Mouse (Mus musculus): ENCODE measurements around the gene Znfx1. TPM values are rescaled to one million over a fixed set of nuclear protein-coding genes. Genes with fewer than 3 reads are reported as not detected.

Gene Znfx1
- polyA plus RNA-seq, 1 experiment from 2014 or later, result 4.3 TPM

- Histone ChIP-seq H3K9ac (ENCODE audit: low read length) (peak overlapping the region; percentile 57), H3K27me3 (ENCODE audit: control insufficient read depth, insufficient read depth, low read length) (no peaks in the 10 kb centered on the region), H3K36me3 (ENCODE audit: control insufficient read depth, insufficient read depth, low read length) (no peaks in the 10 kb centered on the region; the same call in 1 of the 2 replicates), H3K9me3 (ENCODE audit: control insufficient read depth, low read length) (no peaks in the 10 kb centered on the region), H3K4me3 (ENCODE audit: low read depth, low read length) (peak overlapping the region; percentile 43), H3K4me2 (replicated peaks; ENCODE audit: low read depth) (peak overlapping the region; percentile 62), H3K4me1 (replicated peaks; ENCODE audit: control insufficient read depth, insufficient read depth) (no peaks in the 10 kb centered on the region), H3K27ac (replicated peaks) (no peak overlapping the region)
- no peak for DNase-seq (ENCODE audit: low spot score)
- 15% methylated on average over 12 of the region's 12 CpGs for WGBS
- TF ChIP-seq CTCF (IDR thresholded peaks at IDR 0.05; ENCODE audit: low read depth) (no peak), EP300 (optimal IDR thresholded peaks at IDR 0.05) (no peak)
- ATAC-seq (ENCODE audit: low FRiP score, low TSS enrichment), result no peak
Measured at GRCm38 (mm10) chr2:167071266-167071640, 8.4 kb upstream of the Znfx1 start.

- H3K9ac ChIP-seq (ENCODE audit: low read length), result no peak overlapping the region
- H3K36me3 ChIP-seq (ENCODE audit: control insufficient read depth, insufficient read depth, low read length), result no peaks in the 10 kb centered on the region; the same call in 1 of the 2 replicates
- H3K4me3 ChIP-seq (ENCODE audit: low read depth, low read length), result no peak overlapping the region
- H3K27ac ChIP-seq (replicated peaks), result no peak overlapping the region
- H3K4me1 ChIP-seq (replicated peaks; ENCODE audit: control insufficient read depth, insufficient read depth), result no peaks in the 10 kb centered on the region
- TF ChIP-seq EP300 (optimal IDR thresholded peaks at IDR 0.05) (no peak), CTCF (IDR thresholded peaks at IDR 0.05; ENCODE audit: low read depth) (no peak)
- ATAC-seq (ENCODE audit: low FRiP score, low TSS enrichment) (no peak), DNase-seq (ENCODE audit: low spot score) (no peak)
- WGBS, result 45% methylated on average over 6 of the region's 6 CpGs
- no peak overlapping the region for H3K4me2 ChIP-seq (replicated peaks; ENCODE audit: low read depth)
- no peaks in the 10 kb centered on the region for H3K27me3 ChIP-seq (ENCODE audit: control insufficient read depth, insufficient read depth, low read length)
- H3K9me3 ChIP-seq (ENCODE audit: control insufficient read depth, low read length), result no peaks in the 10 kb centered on the region
Measured at GRCm38 (mm10) chr2:167070341-167070740, 7.5 kb upstream of the Znfx1 start.

- Histone ChIP-seq H3K4me2 (replicated peaks; ENCODE audit: low read depth) (no peak overlapping the region), H3K9me3 (ENCODE audit: control insufficient read depth, low read length) (no peaks in the 10 kb centered on the region), H3K36me3 (ENCODE audit: control insufficient read depth, insufficient read depth, low read length) (no peaks in the 10 kb centered on the region; the same call in 1 of the 2 replicates), H3K4me1 (replicated peaks; ENCODE audit: control insufficient read depth, insufficient read depth) (no peaks in the 10 kb centered on the region; the same call in 1 of the 2 replicates), H3K9ac (ENCODE audit: low read length) (no peak overlapping the region), H3K4me3 (ENCODE audit: low read depth, low read length) (no peak overlapping the region), H3K27me3 (ENCODE audit: control insufficient read depth, insufficient read depth, low read length) (no peaks in the 10 kb centered on the region), H3K27ac (replicated peaks) (no peak overlapping the region)
- WGBS, result 32% methylated on average over 6 of the region's 6 CpGs
- no peak for TF ChIP-seq EP300 (optimal IDR thresholded peaks at IDR 0.05)
- no peak for TF ChIP-seq CTCF (IDR thresholded peaks at IDR 0.05; ENCODE audit: low read depth)
- no peak for DNase-seq (ENCODE audit: low spot score)
- ATAC-seq (ENCODE audit: low FRiP score, low TSS enrichment), result no peak
Measured at GRCm38 (mm10) chr2:167067575-167067974, 4.8 kb upstream of the Znfx1 start.

- H3K4me1 ChIP-seq (replicated peaks; ENCODE audit: control insufficient read depth, insufficient read depth), result no peaks in the 10 kb centered on the region; the same call in 1 of the 2 replicates
- H3K27me3 ChIP-seq (ENCODE audit: control insufficient read depth, insufficient read depth, low read length), result no peaks in the 10 kb centered on the region
- H3K9ac ChIP-seq (ENCODE audit: low read length), result no peak overlapping the region
- H3K4me3 ChIP-seq (ENCODE audit: low read depth, low read length), result no peak overlapping the region
- 25% methylated on average over 6 of the region's 6 CpGs for WGBS
- DNase-seq (ENCODE audit: low spot score), result no peak
- H3K36me3 ChIP-seq (ENCODE audit: control insufficient read depth, insufficient read depth, low read length), result no peaks in the 10 kb centered on the region; the same call in 1 of the 2 replicates
- TF ChIP-seq CTCF (IDR thresholded peaks at IDR 0.05; ENCODE audit: low read depth) (no peak), EP300 (optimal IDR thresholded peaks at IDR 0.05) (no peak)
- H3K27ac ChIP-seq (replicated peaks), result no peak overlapping the region
- H3K9me3 ChIP-seq (ENCODE audit: control insufficient read depth, low read length), result no peaks in the 10 kb centered on the region
- no peak for ATAC-seq (ENCODE audit: low FRiP score, low TSS enrichment)
- no peak overlapping the region for H3K4me2 ChIP-seq (replicated peaks; ENCODE audit: low read depth)
Measured at GRCm38 (mm10) chr2:167066528-167067516, 4.0 kb upstream of the Znfx1 start.

GRCm38 (mm10) chr2:167066031-167066430, 3.2 kb upstream of the Znfx1 start:
- DNase-seq (ENCODE audit: low spot score), result no peak
- no peak for TF ChIP-seq EP300 (optimal IDR thresholded peaks at IDR 0.05)
- no peak for TF ChIP-seq CTCF (IDR thresholded peaks at IDR 0.05; ENCODE audit: low read depth)
- Histone ChIP-seq H3K4me2 (replicated peaks; ENCODE audit: low read depth) (no peak overlapping the region), H3K27me3 (ENCODE audit: control insufficient read depth, insufficient read depth, low read length) (no peaks in the 10 kb centered on the region), H3K27ac (replicated peaks) (no peak overlapping the region), H3K9me3 (ENCODE audit: control insufficient read depth, low read length) (no peaks in the 10 kb centered on the region), H3K36me3 (ENCODE audit: control insufficient read depth, insufficient read depth, low read length) (no peaks in the 10 kb centered on the region; the same call in 1 of the 2 replicates), H3K9ac (ENCODE audit: low read length) (no peak overlapping the region), H3K4me1 (replicated peaks; ENCODE audit: control insufficient read depth, insufficient read depth) (peaks cover 4% of the 10 kb centered on the region; the same call in 1 of the 2 replicates), H3K4me3 (ENCODE audit: low read depth, low read length) (no peak overlapping the region)
- no peak for ATAC-seq (ENCODE audit: low FRiP score, low TSS enrichment)
- WGBS, result 52% methylated on average over 1 of the region's 1 CpGs

Measured in stomach, postnatal 0 days (tissue).